Mouse (Mus musculus): Measurements from ENCODE around the gene Pla2g2f. TPM values are rescaled to one million over a fixed set of nuclear protein-coding genes. Genes with fewer than 3 reads are reported as not detected.

The Pla2g2f gene
- not detected for polyA plus RNA-seq (2017; shearing (Covaris generic))

DNA sequence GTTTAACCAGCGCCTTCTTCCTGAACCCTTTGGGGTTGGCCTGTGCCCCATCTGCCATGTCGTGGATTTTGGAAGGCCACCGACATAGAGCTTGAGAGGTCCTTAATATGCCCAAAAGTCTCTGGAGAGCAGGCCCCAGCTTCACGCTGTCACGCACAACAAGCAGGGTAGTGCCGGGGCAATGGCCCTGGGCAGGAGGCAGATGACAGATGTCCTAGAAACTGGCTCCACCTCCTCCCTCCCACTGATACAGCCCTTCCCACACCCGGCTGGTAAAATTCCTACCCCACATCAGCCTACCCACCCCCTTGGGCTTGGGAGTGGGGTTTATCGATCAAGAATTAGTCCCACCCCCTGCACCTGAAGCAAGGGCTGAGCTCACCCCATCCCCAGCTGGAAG is at the start of gene Pla2g2f:
Gene Pla2g2f, minus strand, starts transcription at position 211 of the 400 bp plus-strand sequence.

DNA sequence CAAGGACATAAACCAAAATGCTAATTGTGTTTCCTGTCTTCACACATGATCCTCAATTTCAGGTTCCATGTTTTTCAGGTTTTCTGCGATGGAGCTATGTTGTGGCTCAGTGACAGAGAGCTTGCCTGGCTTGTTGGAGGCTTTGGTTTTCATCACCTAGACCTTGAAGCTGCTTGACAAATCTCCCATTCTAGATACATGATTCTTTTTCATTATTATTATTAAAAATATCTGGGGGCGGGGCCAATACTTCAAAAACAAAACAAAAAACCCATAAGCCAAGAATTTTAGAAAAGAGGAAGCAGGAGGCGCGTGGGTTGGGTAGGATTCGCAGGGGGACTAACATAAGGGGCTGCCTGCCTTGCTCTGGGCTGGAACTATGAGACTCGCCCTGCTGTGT is 18.0 kb upstream of the Pla2g2f start, which contains the start of gene Pla2g2d:
Gene Pla2g2d, plus strand, starts transcription at position 301 of the 400 bp plus-strand sequence.

DNA sequence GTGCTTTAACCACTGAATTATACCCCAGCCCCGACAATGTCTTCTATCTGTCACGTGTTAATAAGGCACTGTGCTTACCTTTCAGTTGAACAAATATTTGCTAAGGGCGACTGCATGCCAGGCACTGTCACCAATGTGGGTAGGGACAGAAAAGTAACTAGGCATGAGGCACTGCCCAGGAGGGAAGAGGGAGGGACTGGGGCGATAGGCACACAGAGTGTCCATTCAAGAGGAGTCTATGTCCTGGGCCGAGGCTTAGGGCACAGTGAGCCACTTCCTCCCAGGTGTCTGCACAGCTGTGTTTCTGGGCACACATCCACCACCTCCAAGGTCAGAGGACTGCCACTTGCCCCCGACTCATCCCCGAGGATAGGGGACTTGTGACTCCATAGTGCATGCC is 20.4 kb downstream of the Pla2g2f start, which contains the start of gene Ubxn10:
Gene Ubxn10, minus strand, starts transcription at position 137 of the 400 bp plus-strand sequence.

DNA sequence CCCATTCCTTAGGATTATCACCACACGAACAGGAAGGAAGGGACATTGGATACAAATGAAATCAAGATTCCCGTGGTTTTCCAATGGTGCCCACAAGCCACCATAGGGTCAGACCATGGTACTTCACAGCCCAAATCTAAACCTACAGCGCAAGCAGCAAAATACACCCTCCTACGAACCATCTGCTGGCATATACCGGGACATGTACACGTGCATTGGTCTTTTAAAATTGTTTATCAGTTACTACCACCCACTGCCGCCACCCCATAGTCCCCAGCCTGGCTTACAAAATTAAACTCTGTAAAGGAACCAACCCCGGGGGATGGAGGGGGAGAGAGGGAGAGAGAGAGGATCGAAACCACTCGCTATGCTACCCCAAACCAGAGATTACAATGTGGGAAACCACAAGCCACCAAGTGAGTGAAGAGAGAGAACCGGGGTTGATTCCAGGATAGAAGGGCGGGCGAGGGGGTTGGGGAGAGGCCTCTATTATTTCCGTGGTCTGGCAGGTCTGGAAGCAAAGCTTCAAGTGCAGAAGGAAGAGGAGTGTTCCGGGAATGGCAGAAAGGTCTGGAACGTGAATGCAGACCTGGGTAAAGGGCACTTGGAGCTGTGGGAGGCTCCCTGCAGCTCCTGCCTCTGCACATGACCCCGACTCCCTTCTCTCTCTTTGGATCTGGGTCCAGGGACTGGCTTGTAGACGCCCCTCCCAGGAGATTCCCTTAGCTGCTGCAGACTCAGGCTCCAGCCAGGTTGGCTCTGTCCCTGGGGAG is 32.9 kb downstream of the Pla2g2f start, which contains the start of gene Pla2g2c:
Gene Pla2g2c, plus strand, starts transcription at position 439 of the 773 bp plus-strand sequence.

Other genes with a start within 250 kb of the Pla2g2f start
- not detected for gene Vwa5b1, start 121.7 kb downstream of the Pla2g2f start, polyA plus RNA-seq (2017; shearing (Covaris generic))
- not detected for gene Pla2g2c, start 32.8 kb downstream of the Pla2g2f start, polyA plus RNA-seq (2017; shearing (Covaris generic))
- 0.10 TPM for gene Ubxn10, start 20.5 kb downstream of the Pla2g2f start, polyA plus RNA-seq (2017; shearing (Covaris generic))
- gene Pla2g2d, start 18.1 kb upstream of the Pla2g2f start, polyA plus RNA-seq (2017; shearing (Covaris generic)): 0.90 TPM
- gene Pla2g5, start 105.9 kb upstream of the Pla2g2f start, polyA plus RNA-seq (2017; shearing (Covaris generic)): not detected
- not detected for gene Gm13030, start 116.3 kb upstream of the Pla2g2f start, polyA plus RNA-seq (2017; shearing (Covaris generic))
- gene Pla2g2e, start 120.3 kb upstream of the Pla2g2f start, polyA plus RNA-seq (2017; shearing (Covaris generic)): not detected
- gene Otud3, start 156.3 kb upstream of the Pla2g2f start, polyA plus RNA-seq (2017; shearing (Covaris generic)): 0.33 TPM
- not detected for gene Rnf186, start 209.5 kb upstream of the Pla2g2f start, polyA plus RNA-seq (2017; shearing (Covaris generic))
- gene Tmco4, start 215.3 kb upstream of the Pla2g2f start, polyA plus RNA-seq (2017; shearing (Covaris generic)): 36.8 TPM